Mouse (Mus musculus) Muller cell, postnatal 12 days (primary cell): Measurements from ENCODE around the gene D17H6S53E.
"Not testable (repeated sequence)": the region's sequence is repeated elsewhere in the genome, so short reads cannot be mapped to it uniquely, and the experiment has no call there.

ENCODE experiments used
- DNase-seq: peaks from one replicate; pipeline ENCODE4 v3.0.0-alpha.2; 2015; ENCODE audit errors: inconsistent ontology term

D17H6S53E gene

GRCm38 (mm10) chr17:35101161-35101560 is 25.0 kb upstream of the D17H6S53E start:
- DNase-seq: no peak

- no peak for DNase-seq
These were observed 23.9 kb upstream of the D17H6S53E start for GRCm38 (mm10) chr17:35102299-35102698.

- DNase-seq: no peak
These were observed 22.9 kb upstream of the D17H6S53E start for GRCm38 (mm10) chr17:35103221-35103690.

- no peak for DNase-seq
These were observed 22.1 kb upstream of the D17H6S53E start for GRCm38 (mm10) chr17:35104079-35104478.

GRCm38 (mm10) chr17:35104754-35105153 is 21.4 kb upstream of the D17H6S53E start:
- no peak for DNase-seq

GRCm38 (mm10) chr17:35105740-35106389 is 20.3 kb upstream of the D17H6S53E start:
- peak; percentile 51 for DNase-seq

- no peak for DNase-seq
These were observed 19.7 kb upstream of the D17H6S53E start for GRCm38 (mm10) chr17:35106522-35106921.

GRCm38 (mm10) chr17:35108097-35108496 is 18.1 kb upstream of the D17H6S53E start, which contains the start of gene Ly6g5c:
TSS of gene Ly6g5c (plus strand) at chr17:35108279.
- DNase-seq: no peak

- no peak for DNase-seq
These were observed 14.4 kb upstream of the D17H6S53E start for GRCm38 (mm10) chr17:35111774-35112173.

- no peak for DNase-seq
These were observed 10.8 kb upstream of the D17H6S53E start, which contains the start of gene Ly6g5b for GRCm38 (mm10) chr17:35115046-35116019. TSS of gene Ly6g5b (minus strand) at chr17:35115428.

GRCm38 (mm10) chr17:35120745-35121142 is 5.4 kb upstream of the D17H6S53E start:
- DNase-seq: no peak

GRCm38 (mm10) chr17:35121143-35121799 is 4.9 kb upstream of the D17H6S53E start, which contains the start of gene Gpank1:
TSS of gene Gpank1 (plus strand) at chr17:35121455.
- DNase-seq: peak; percentile 99

GRCm38 (mm10) chr17:35121871-35122303 is 4.3 kb upstream of the D17H6S53E start, which contains the start of gene Csnk2b:
TSS of gene Csnk2b (minus strand) at chr17:35122053.
- DNase-seq: peak; percentile 76

- not testable (repeated sequence) for DNase-seq
These were observed 2.9 kb upstream of the D17H6S53E start for GRCm38 (mm10) chr17:35123287-35123686.

GRCm38 (mm10) chr17:35124261-35124896 is 1.8 kb upstream of the D17H6S53E start:
- not testable (repeated sequence) for DNase-seq

- no peak for DNase-seq
These were observed 1.1 kb upstream of the D17H6S53E start for GRCm38 (mm10) chr17:35125081-35125480.

GRCm38 (mm10) chr17:35125578-35125977 is 595 bp upstream of the D17H6S53E start:
- no peak for DNase-seq

- no peak for DNase-seq
These were observed 844 bp downstream of the D17H6S53E start for GRCm38 (mm10) chr17:35127017-35127416.

- DNase-seq: no peak
These were observed 2.8 kb downstream of the D17H6S53E start for GRCm38 (mm10) chr17:35128996-35129395.

- DNase-seq: no peak
These were observed 4.9 kb downstream of the D17H6S53E start for GRCm38 (mm10) chr17:35131038-35131437.
